Mouse (Mus musculus): ENCODE data around the gene Nckap5l. TPM values are rescaled to one million over a fixed set of nuclear protein-coding genes. Genes with fewer than 3 reads are reported as not detected.

Nckap5l gene
- total and polyA plus RNA-seq, 3 experiments, result 3.5 to 5.2 (median 4.2) TPM

GRCm38 (mm10) chr15:99375036-99375435 lies 82.5 kb downstream of the Nckap5l start:
- intact Hi-C loops (cut with DNase I), result no loop called here
- H3K79me2 ChIP-seq (replicated peaks; ENCODE audit: control insufficient read depth, insufficient read depth, low read length), result no peaks in the 10 kb centered on the region
- no peak overlapping the region for H3K27ac ChIP-seq
- peaks cover 1% of the 10 kb centered on the region; the same call in 1 of the 2 replicates for H3K4me1 ChIP-seq (ENCODE audit: control insufficient read depth, insufficient read depth, low read length)
- TF ChIP-seq CTCF (IDR thresholded peaks at IDR 0.05), result no peak
- no peak for TF ChIP-seq POLR2A (IDR thresholded peaks at IDR 0.05; ENCODE audit: insufficient read depth, low read depth, low read length)
- TF ChIP-seq EP300 (IDR thresholded peaks at IDR 0.05; ENCODE audit: insufficient read depth, low read depth, low read length), result no peak
- WGBS, result 94% methylated on average over 5 of the region's 5 CpGs
- no peak overlapping the region for H3K9ac ChIP-seq (ENCODE audit: low read depth, low read length)
- no peaks in the 10 kb centered on the region for H3K36me3 ChIP-seq (ENCODE audit: control insufficient read depth, insufficient read depth, low read length)
- DNase-seq, result no peak
- H3K4me3 ChIP-seq, result no peak overlapping the region
- H3K27me3 ChIP-seq (ENCODE audit: control insufficient read depth, insufficient read depth, low read length), result no peaks in the 10 kb centered on the region

GRCm38 (mm10) chr15:99372761-99373160 lies 84.8 kb downstream of the Nckap5l start:
- no peak for TF ChIP-seq EP300 (IDR thresholded peaks at IDR 0.05; ENCODE audit: insufficient read depth, low read depth, low read length)
- no peak for TF ChIP-seq CTCF (IDR thresholded peaks at IDR 0.05)
- TF ChIP-seq POLR2A (IDR thresholded peaks at IDR 0.05; ENCODE audit: insufficient read depth, low read depth, low read length), result no peak
- Histone ChIP-seq H3K27ac (no peak overlapping the region), H3K4me1 (ENCODE audit: control insufficient read depth, insufficient read depth, low read length) (peaks cover 4% of the 10 kb centered on the region), H3K79me2 (replicated peaks; ENCODE audit: control insufficient read depth, insufficient read depth, low read length) (no peaks in the 10 kb centered on the region; the same call in 1 of the 2 replicates), H3K27me3 (ENCODE audit: control insufficient read depth, insufficient read depth, low read length) (no peaks in the 10 kb centered on the region), H3K9ac (ENCODE audit: low read depth, low read length) (no peak overlapping the region), H3K36me3 (ENCODE audit: control insufficient read depth, insufficient read depth, low read length) (no peaks in the 10 kb centered on the region), H3K4me3 (no peak overlapping the region)
- WGBS, result 72% methylated on average over 9 of the region's 9 CpGs
- DNase-seq, result no peak
- intact Hi-C loops (cut with DNase I), result no loop called here

Other genes starting within 250 kb of the Nckap5l start
- gene Kcnh3, start 232.9 kb downstream of the Nckap5l start, total RNA-seq (2021), result under 1 TPM; 0.05 to 0.08 TPM
- 0.23 and 0.37 TPM in 2 replicates for gene Kcnh3, start 232.9 kb downstream of the Nckap5l start, polyA plus RNA-seq (2012; rRNA removed)
- 10 to 100 TPM; 44.2 to 52.3 TPM for gene Mcrs1, start 205.8 kb downstream of the Nckap5l start, total RNA-seq (2021)
- gene Mcrs1, start 205.8 kb downstream of the Nckap5l start, polyA plus RNA-seq (2012; rRNA removed), result 62.1 and 67.1 TPM in 2 replicates
- 10 to 100 TPM; 18.9 to 23.4 TPM for gene Prpf40b, start 162.7 kb downstream of the Nckap5l start, total RNA-seq (2021)
- gene Prpf40b, start 162.7 kb downstream of the Nckap5l start, polyA plus RNA-seq (2012; rRNA removed), result 39.5 and 39.7 TPM in 2 replicates
- gene Fam186b, start 161.9 kb downstream of the Nckap5l start, total RNA-seq (2021), result not detected
- 0.20 TPM in 1 of 2 replicates, not detected in the other for gene Fam186b, start 161.9 kb downstream of the Nckap5l start, polyA plus RNA-seq (2012; rRNA removed)
- gene Fmnl3, start 87.3 kb downstream of the Nckap5l start, total RNA-seq (2021), result 10 to 100 TPM; 14.6 to 18.1 TPM
- gene Fmnl3, start 87.3 kb downstream of the Nckap5l start, polyA plus RNA-seq (2012; rRNA removed), result 18.6 and 29.3 TPM in 2 replicates
- gene Tmbim6, start 64.9 kb downstream of the Nckap5l start, total RNA-seq (2021), result 100 to 1,000 TPM; 207 to 253 TPM
- 334 and 409 TPM in 2 replicates for gene Tmbim6, start 64.9 kb downstream of the Nckap5l start, polyA plus RNA-seq (2012; rRNA removed)
- 1 to 10 TPM; 2.5 to 3.1 TPM for gene Bcdin3d, start 17.0 kb upstream of the Nckap5l start, total RNA-seq (2021)
- gene Bcdin3d, start 17.0 kb upstream of the Nckap5l start, polyA plus RNA-seq (2012; rRNA removed), result 4.2 and 4.3 TPM in 2 replicates
- gene Faim2, start 70.4 kb upstream of the Nckap5l start, total RNA-seq (2021), result under 1 TPM; 0.07 to 0.39 TPM
- gene Faim2, start 70.4 kb upstream of the Nckap5l start, polyA plus RNA-seq (2012; rRNA removed), result 0.26 and 0.53 TPM in 2 replicates
- under 1 TPM in 1 of 2 experiments, not detected in 1; 0.34 TPM for gene Aqp2, start 121.3 kb upstream of the Nckap5l start, total RNA-seq (2021)
- gene Aqp2, start 121.3 kb upstream of the Nckap5l start, polyA plus RNA-seq (2012; rRNA removed), result 0.23 and 0.26 TPM in 2 replicates
- gene Aqp5, start 133.0 kb upstream of the Nckap5l start, total RNA-seq (2021), result under 1 TPM in 1 of 2 experiments, not detected in 1; 0.42 TPM
- gene Aqp5, start 133.0 kb upstream of the Nckap5l start, polyA plus RNA-seq (2012; rRNA removed), result 0.91 and 7.2 TPM in 2 replicates
- gene Aqp6, start 143.7 kb upstream of the Nckap5l start, total RNA-seq (2021), result under 1 TPM; 0.18 to 0.27 TPM
- gene Aqp6, start 143.7 kb upstream of the Nckap5l start, polyA plus RNA-seq (2012; rRNA removed), result 0.08 and 0.18 TPM in 2 replicates
- 1 to 10 TPM; 1.5 to 1.9 TPM for gene Racgap1, start 193.9 kb upstream of the Nckap5l start, total RNA-seq (2021)
- 1.6 and 2.0 TPM in 2 replicates for gene Racgap1, start 193.9 kb upstream of the Nckap5l start, polyA plus RNA-seq (2012; rRNA removed)
- under 1 TPM; 0.42 to 0.50 TPM for gene Asic1, start 212.6 kb upstream of the Nckap5l start, total RNA-seq (2021)
- 1.3 TPM in 2 replicates for gene Asic1, start 212.6 kb upstream of the Nckap5l start, polyA plus RNA-seq (2012; rRNA removed)
- 10 to 100 TPM; 20.1 to 20.6 TPM for gene Smarcd1, start 244.4 kb upstream of the Nckap5l start, total RNA-seq (2021)
- 39.0 and 58.0 TPM in 2 replicates for gene Smarcd1, start 244.4 kb upstream of the Nckap5l start, polyA plus RNA-seq (2012; rRNA removed)
- 1 to 10 TPM; 3.7 to 4.1 TPM for gene Gm17349, start 247.7 kb upstream of the Nckap5l start, total RNA-seq (2021)
- not detected in 2 replicates for gene Gm17349, start 247.7 kb upstream of the Nckap5l start, polyA plus RNA-seq (2012; rRNA removed)